Mouse (Mus musculus) E14TG2a.4 (cell line): ENCODE data around the gene Cmss1.
A peak's percentile ranks its signal among the peaks of the same experiment; 100 is the strongest.

Source experiments
- H3K27me3 ChIP-seq: 2 replicates; pipeline ENCODE4 v1.6.1; 2014; ENCODE audit warnings: low read length, control low read depth; ENCODE audit not compliant: insufficient read depth
- H3K36me3 ChIP-seq: 2 replicates; pipeline ENCODE4 v1.6.1; 2014; ENCODE audit warnings: low read length, control low read depth; ENCODE audit not compliant: insufficient read depth
- H3K4me1 ChIP-seq: replicated peaks from 2 replicates; pipeline ENCODE4 v1.6.1; 2014; ENCODE audit warnings: low read depth, low read length, control low read depth
- H3K4me3 ChIP-seq: replicated peaks from 2 replicates; pipeline ENCODE4 v1.5.1; 2014; ENCODE audit warnings: mild to moderate bottlenecking, low read length
- H3K9me3 ChIP-seq: 2 replicates; pipeline ENCODE4 v1.6.1; 2014; ENCODE audit warnings: low read length, control low read depth
- CTCF ChIP-seq: conservative IDR thresholded peaks from 2 replicates; pipeline ENCODE4 v1.5.1; 2014; ENCODE audit warnings: low read length
- NANOG ChIP-seq: IDR thresholded peaks from 2 replicates; pipeline ENCODE4 v1.6.1; 2014; ENCODE audit warnings: borderline replicate concordance, low read length, mixed read lengths
- POU5F1 ChIP-seq: IDR thresholded peaks from 2 replicates; pipeline ENCODE4 v1.6.1; 2014; ENCODE audit warnings: low read length, borderline replicate concordance

Gene Cmss1

GRCm38 (mm10) chr16:57486266-57486665, 120.4 kb downstream of the Cmss1 start:
- Histone ChIP-seq H3K4me1 (peaks cover 20% of the 10 kb centered on the region), H3K27me3 (no peaks in the 10 kb centered on the region), H3K9me3 (no peaks in the 10 kb centered on the region), H3K36me3 (no peaks in the 10 kb centered on the region), H3K4me3 (no peak overlapping the region)
- TF ChIP-seq CTCF (no peak), POU5F1 (no peak), NANOG (no peak)

GRCm38 (mm10) chr16:57485265-57485664, 121.4 kb downstream of the Cmss1 start:
- TF ChIP-seq NANOG (no peak), CTCF (no peak), POU5F1 (no peak)
- Histone ChIP-seq H3K4me3 (no peak overlapping the region), H3K36me3 (no peaks in the 10 kb centered on the region), H3K4me1 (peaks cover 16% of the 10 kb centered on the region), H3K9me3 (no peaks in the 10 kb centered on the region), H3K27me3 (no peaks in the 10 kb centered on the region)

DNA sequence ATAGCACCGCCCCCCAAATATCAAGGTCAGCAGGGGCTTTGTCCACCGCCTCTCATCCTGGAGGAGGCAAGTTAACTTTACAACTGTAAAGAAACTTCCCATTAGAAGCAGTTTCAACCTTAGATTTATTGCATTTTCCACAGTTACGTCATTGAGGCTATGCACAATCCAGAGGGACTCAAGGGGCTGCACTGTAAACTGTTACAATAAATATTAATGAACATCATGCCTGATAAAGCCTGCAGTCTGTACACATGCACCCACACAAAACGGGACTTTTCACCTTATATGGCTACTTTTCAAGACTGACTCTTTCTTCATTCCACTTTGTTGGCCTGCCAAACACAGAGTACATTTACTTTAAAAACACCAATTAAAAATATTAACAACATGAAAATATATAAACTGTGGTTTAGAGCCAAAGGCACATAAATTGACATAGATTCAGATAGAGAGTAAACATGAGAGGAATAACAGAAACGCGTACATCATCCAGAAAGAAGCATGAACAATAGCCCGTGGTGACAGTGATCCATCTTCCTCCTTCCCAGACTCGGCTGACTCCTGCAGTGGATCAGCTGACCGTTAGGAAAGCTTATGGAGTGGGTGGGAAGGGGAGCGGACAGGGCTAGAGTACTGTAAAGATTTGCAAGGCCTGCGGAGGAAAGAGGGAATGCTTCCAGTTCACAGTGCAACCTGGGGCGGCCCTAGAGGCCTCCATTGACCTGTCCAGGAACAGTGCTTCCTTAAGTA, 122.4 kb downstream of the Cmss1 start:
- Histone ChIP-seq H3K27me3 (no peaks in the 10 kb centered on the region), H3K4me1 (peaks cover 8% of the 10 kb centered on the region)
- TF ChIP-seq NANOG (no peak), CTCF (no peak), POU5F1 (no peak)

GRCm38 (mm10) chr16:57483503-57483902, 123.2 kb downstream of the Cmss1 start:
- TF ChIP-seq CTCF (no peak), NANOG (no peak), POU5F1 (no peak)
- H3K4me1 ChIP-seq, result peaks cover 8% of the 10 kb centered on the region

More for the DNA sequence above, 122.4 kb downstream of the Cmss1 start:
- Histone ChIP-seq H3K4me3 (no peak overlapping the region), H3K36me3 (no peaks in the 10 kb centered on the region), H3K9me3 (no peaks in the 10 kb centered on the region)

GRCm38 (mm10) chr16:57482911-57483310, 123.8 kb downstream of the Cmss1 start:
- H3K36me3 ChIP-seq, result no peaks in the 10 kb centered on the region
- no peaks in the 10 kb centered on the region for H3K9me3 ChIP-seq
- TF ChIP-seq CTCF (no peak), NANOG (no peak), POU5F1 (no peak)
- H3K4me1 ChIP-seq, result peaks cover 8% of the 10 kb centered on the region
- no peak overlapping the region for H3K4me3 ChIP-seq
- H3K27me3 ChIP-seq, result no peaks in the 10 kb centered on the region

More at GRCm38 (mm10) chr16:57483503-57483902, 123.2 kb downstream of the Cmss1 start:
- Histone ChIP-seq H3K27me3 (no peaks in the 10 kb centered on the region), H3K36me3 (no peaks in the 10 kb centered on the region), H3K9me3 (no peaks in the 10 kb centered on the region), H3K4me3 (no peak overlapping the region)

- no peaks in the 10 kb centered on the region for H3K36me3 ChIP-seq
- H3K27me3 ChIP-seq, result no peaks in the 10 kb centered on the region
- peaks cover 8% of the 10 kb centered on the region for H3K4me1 ChIP-seq
- TF ChIP-seq POU5F1, result no peak
- TF ChIP-seq NANOG, result no peak
- TF ChIP-seq CTCF, result no peak
- no peak overlapping the region for H3K4me3 ChIP-seq
- H3K9me3 ChIP-seq, result no peaks in the 10 kb centered on the region
Measured at GRCm38 (mm10) chr16:57482264-57482663, 124.4 kb downstream of the Cmss1 start.

GRCm38 (mm10) chr16:57479776-57480175, 126.9 kb downstream of the Cmss1 start:
- H3K27me3 ChIP-seq, result no peaks in the 10 kb centered on the region
- no peak overlapping the region for H3K4me3 ChIP-seq
- H3K4me1 ChIP-seq, result peaks cover 5% of the 10 kb centered on the region
- H3K36me3 ChIP-seq, result no peaks in the 10 kb centered on the region
- no peaks in the 10 kb centered on the region for H3K9me3 ChIP-seq
- TF ChIP-seq NANOG, result no peak
- TF ChIP-seq POU5F1, result no peak
- TF ChIP-seq CTCF, result no peak

DNA sequence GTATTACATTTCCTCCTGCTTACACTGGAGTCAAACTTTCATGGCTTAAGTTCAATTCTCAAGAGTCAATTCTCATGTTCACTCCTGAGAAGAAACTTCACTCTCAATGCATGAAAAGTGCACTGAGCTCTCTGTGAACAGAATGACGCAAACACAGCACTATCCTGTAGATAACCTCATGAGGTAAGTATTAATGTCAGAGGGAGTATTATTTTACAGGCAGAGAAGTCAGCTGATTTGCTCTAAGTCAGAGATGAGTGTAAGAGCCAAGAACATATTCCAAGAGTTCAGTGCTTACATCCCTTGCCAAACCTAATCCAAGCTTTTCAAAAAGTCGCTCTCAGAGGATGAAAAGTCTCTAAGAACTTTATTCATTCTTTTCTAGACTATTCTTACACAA, 128.2 kb downstream of the Cmss1 start:
- Histone ChIP-seq H3K36me3 (no peaks in the 10 kb centered on the region), H3K4me1 (peaks cover 13% of the 10 kb centered on the region), H3K27me3 (no peaks in the 10 kb centered on the region), H3K9me3 (no peaks in the 10 kb centered on the region), H3K4me3 (no peak overlapping the region)
- no peak for TF ChIP-seq NANOG
- TF ChIP-seq POU5F1, result no peak
- no peak for TF ChIP-seq CTCF

GRCm38 (mm10) chr16:57473415-57474085, 133.1 kb downstream of the Cmss1 start:
- Histone ChIP-seq H3K4me1 (peaks cover 11% of the 10 kb centered on the region), H3K27me3 (no peaks in the 10 kb centered on the region), H3K9me3 (no peaks in the 10 kb centered on the region), H3K36me3 (no peaks in the 10 kb centered on the region), H3K4me3 (no peak overlapping the region)
- TF ChIP-seq CTCF (no peak), NANOG (peak; percentile 94), POU5F1 (peak; percentile 14; the same call in 1 of the 2 replicates)
